Mouse (Mus musculus) C2C12 (cell line): ENCODE data around the gene Adra2b. TPM values are rescaled to one million over a fixed set of nuclear protein-coding genes. Genes with fewer than 3 reads are reported as not detected.

Experiments
- H3K27me3 ChIP-seq: one replicate; pipeline ENCODE4 v1.6.1; 2011; ENCODE audit not compliant: control insufficient read depth, insufficient read depth, insufficient read length
- H3K36me3 ChIP-seq: one replicate; pipeline ENCODE4 v1.6.1; 2011; ENCODE audit not compliant: control insufficient read depth, insufficient read depth
- H3K4me3 ChIP-seq: one replicate; pipeline ENCODE4 v1.5.1; 2011; ENCODE audit warnings: mild to moderate bottlenecking, control low read depth; ENCODE audit not compliant: poor library complexity, insufficient read depth, severe bottlenecking
- H3K79me2 ChIP-seq: one replicate; pipeline ENCODE4 v1.6.1; 2011; ENCODE audit not compliant: control insufficient read depth, insufficient read depth
- H3K79me3 ChIP-seq: one replicate; pipeline ENCODE4 v1.6.1; 2011; ENCODE audit warnings: low read depth, control low read depth
- H3ac ChIP-seq: one replicate; pipeline ENCODE3; 2011; ENCODE audit warnings: low read depth; ENCODE audit not compliant: control insufficient read depth, insufficient read length
- CEBPB ChIP-seq: IDR thresholded peaks from one replicate; pipeline ENCODE4 v1.6.1; 2011; ENCODE audit warnings: low read depth, mild to moderate bottlenecking, control low read depth, moderate library complexity
- CTCF ChIP-seq: IDR thresholded peaks from one replicate; pipeline ENCODE4 v1.5.1; 2011; ENCODE audit not compliant: control insufficient read depth, insufficient read depth, insufficient read length
- FOSL1 ChIP-seq: IDR thresholded peaks from one replicate; pipeline ENCODE4 v1.8.0; 2011; ENCODE audit warnings: mild to moderate bottlenecking, low read length; ENCODE audit not compliant: poor library complexity, insufficient read depth, severe bottlenecking
- MAX ChIP-seq: IDR thresholded peaks from one replicate; pipeline ENCODE4 v1.6.1; 2011; ENCODE audit warnings: mild to moderate bottlenecking, control low read depth
- MYOD1 ChIP-seq: IDR thresholded peaks from one replicate; pipeline ENCODE4 v1.6.1; 2011; ENCODE audit warnings: low read depth; ENCODE audit not compliant: control insufficient read depth, insufficient read length
- MYOG ChIP-seq: IDR thresholded peaks from one replicate; pipeline ENCODE4 v1.6.1; 2011; ENCODE audit not compliant: control insufficient read depth, insufficient read length; ENCODE audit errors: extremely low read depth
- USF1 ChIP-seq: IDR thresholded peaks from one replicate; pipeline ENCODE4 v1.6.1; 2011; ENCODE audit warnings: low read depth, mild to moderate bottlenecking, control low read depth, moderate library complexity
- polyA plus RNA-seq: library from polyadenylated mRNA; unstranded; fragments of >200 nt; fragmentation: generic; extraction: Trizol; gene quantifications from one replicate; pipeline ENCODE4 v1.2.1, GENCODE M21; 2012; ENCODE audit warnings: missing spikeins

Adra2b gene
- polyA plus RNA-seq, 1 experiment, result not detected

- Histone ChIP-seq H3K4me3 (no peak overlapping the region), H3K79me2 (no peaks in the 10 kb centered on the region), H3K27me3 (peaks cover 21% of the 10 kb centered on the region), H3K79me3 (no peaks in the 10 kb centered on the region), H3K36me3 (no peaks in the 10 kb centered on the region), H3ac (no peak overlapping the region)
- TF ChIP-seq CTCF (no peak), FOSL1 (no peak), MYOD1 (no peak), MAX (no peak), USF1 (no peak), MYOG (no peak), CEBPB (no peak)
These were observed 15.6 kb upstream of the Adra2b start for GRCm38 (mm10) chr2:127347147-127347985.

DNA sequence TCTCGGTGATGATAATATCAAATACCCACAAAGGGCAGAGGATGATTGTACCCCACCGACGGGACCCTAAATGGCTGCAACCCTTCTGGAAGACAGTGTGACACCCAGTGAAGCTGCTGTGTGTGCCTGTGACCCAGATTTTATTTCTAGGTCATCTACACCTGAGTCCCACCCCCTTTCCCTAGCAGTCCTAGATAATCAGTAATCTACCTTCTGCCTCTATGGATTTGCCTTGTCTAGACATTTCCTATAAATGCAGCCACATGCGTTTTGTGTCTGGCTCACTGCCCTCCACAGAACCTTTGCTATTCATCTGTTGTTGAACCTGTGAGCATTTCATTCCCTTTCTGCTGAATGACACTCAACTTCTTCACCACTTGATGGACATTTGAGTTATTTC is 9.1 kb upstream of the Adra2b start:
- Histone ChIP-seq H3K27me3 (peaks cover 33% of the 10 kb centered on the region), H3K4me3 (no peak overlapping the region), H3K36me3 (no peaks in the 10 kb centered on the region), H3K79me2 (no peaks in the 10 kb centered on the region), H3ac (no peak overlapping the region), H3K79me3 (no peaks in the 10 kb centered on the region)
- TF ChIP-seq MAX (no peak), CTCF (no peak), CEBPB (no peak), MYOG (no peak), FOSL1 (no peak), USF1 (no peak), MYOD1 (no peak)

DNA sequence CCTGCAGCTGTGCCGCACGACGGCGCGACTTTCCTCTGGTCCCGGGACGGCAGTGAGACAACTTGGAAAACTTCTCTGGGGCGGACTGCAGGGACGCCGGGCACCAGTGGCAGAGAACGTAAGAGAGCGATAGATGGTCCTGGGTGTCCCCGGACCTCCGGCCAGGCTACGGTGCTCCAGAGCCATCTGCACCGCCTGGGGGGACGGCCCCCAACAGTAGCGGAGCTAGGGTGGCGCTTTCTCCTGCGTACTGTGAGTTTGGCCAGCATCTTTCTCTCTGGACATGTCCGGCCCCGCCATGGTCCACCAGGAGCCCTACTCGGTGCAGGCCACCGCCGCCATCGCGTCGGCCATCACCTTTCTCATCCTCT is 259 bp downstream of the Adra2b start:
- Histone ChIP-seq H3K79me3 (no peaks in the 10 kb centered on the region), H3K27me3 (peaks cover 64% of the 10 kb centered on the region), H3K4me3 (no peak overlapping the region), H3K36me3 (no peaks in the 10 kb centered on the region), H3ac (peak overlapping the region; percentile 18), H3K79me2 (no peaks in the 10 kb centered on the region)
- TF ChIP-seq FOSL1 (no peak), MAX (no peak), MYOG (no peak), MYOD1 (no peak), USF1 (no peak), CTCF (no peak), CEBPB (no peak)

GRCm38 (mm10) chr2:127363696-127364095 is 688 bp downstream of the Adra2b start:
- Histone ChIP-seq H3K79me2 (no peaks in the 10 kb centered on the region), H3K27me3 (peaks cover 68% of the 10 kb centered on the region), H3K36me3 (no peaks in the 10 kb centered on the region), H3K4me3 (no peak overlapping the region), H3K79me3 (no peaks in the 10 kb centered on the region), H3ac (no peak overlapping the region)
- no peak for TF ChIP-seq MYOG
- no peak for TF ChIP-seq MYOD1
- TF ChIP-seq CEBPB, result no peak
- TF ChIP-seq USF1, result no peak
- TF ChIP-seq CTCF, result no peak
- no peak for TF ChIP-seq MAX
- no peak for TF ChIP-seq FOSL1

DNA sequence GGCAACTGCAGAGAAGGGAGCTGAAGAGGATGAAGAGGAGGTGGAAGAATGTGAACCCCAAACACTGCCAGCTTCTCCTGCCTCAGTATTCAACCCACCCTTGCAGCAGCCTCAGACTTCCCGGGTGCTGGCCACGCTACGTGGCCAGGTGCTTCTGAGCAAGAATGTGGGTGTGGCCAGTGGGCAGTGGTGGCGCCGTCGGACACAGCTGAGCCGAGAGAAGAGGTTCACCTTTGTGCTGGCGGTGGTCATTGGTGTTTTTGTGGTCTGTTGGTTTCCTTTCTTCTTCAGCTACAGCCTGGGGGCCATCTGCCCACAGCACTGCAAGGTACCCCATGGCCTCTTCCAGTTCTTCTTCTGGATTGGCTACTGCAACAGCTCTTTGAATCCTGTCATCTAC is 1.4 kb downstream of the Adra2b start:
- H3K79me3 ChIP-seq, result no peaks in the 10 kb centered on the region
- H3ac ChIP-seq, result no peak overlapping the region
- no peak for TF ChIP-seq CTCF
- no peak for TF ChIP-seq MYOG
- TF ChIP-seq USF1, result no peak
- no peak for TF ChIP-seq FOSL1
- TF ChIP-seq MYOD1, result no peak
- no peaks in the 10 kb centered on the region for H3K79me2 ChIP-seq
- no peaks in the 10 kb centered on the region for H3K36me3 ChIP-seq
- no peak overlapping the region for H3K4me3 ChIP-seq
- H3K27me3 ChIP-seq, result peaks cover 76% of the 10 kb centered on the region

GRCm38 (mm10) chr2:127367126-127367820 is 4.3 kb downstream of the Adra2b start:
- Histone ChIP-seq H3ac (no peak overlapping the region), H3K27me3 (peaks cover 83% of the 10 kb centered on the region), H3K79me2 (no peaks in the 10 kb centered on the region), H3K4me3 (no peak overlapping the region), H3K36me3 (no peaks in the 10 kb centered on the region), H3K79me3 (no peaks in the 10 kb centered on the region)
- TF ChIP-seq MYOD1 (no peak), USF1 (no peak), CEBPB (no peak), MAX (no peak), MYOG (no peak)
